Mouse (Mus musculus): ENCODE measurements around the gene Slc37a1.

DNA sequence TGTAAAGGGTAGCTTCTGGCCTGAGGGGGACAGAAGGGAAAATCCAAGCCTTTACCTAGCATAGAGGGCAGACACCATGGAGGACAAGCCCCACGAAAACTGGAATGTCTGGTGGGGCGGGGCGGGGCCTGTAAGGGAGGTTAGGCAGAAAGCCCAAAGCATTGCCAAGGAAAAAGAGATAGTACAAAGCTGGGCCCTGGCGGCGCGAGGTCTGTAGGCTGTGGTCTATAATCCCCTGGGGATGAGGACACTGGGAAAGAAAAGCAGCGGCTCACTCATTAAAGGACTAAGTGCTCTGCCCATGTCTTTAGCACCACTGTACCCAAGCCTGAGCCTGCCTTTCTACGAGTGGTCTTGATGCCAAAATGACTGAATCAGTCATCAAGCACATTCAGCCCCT lies 65.4 kb downstream of the Slc37a1 start:
- TF ChIP-seq CTCF (IDR thresholded peaks at IDR 0.05; ENCODE audit: low read depth) (no peak), EP300 (IDR thresholded peaks at IDR 0.05; ENCODE audit: low read depth) (no peak)

Data from liver, postnatal 0 days (tissue).